Mouse (Mus musculus) MEL (cell line): Measurements from ENCODE around the gene Fchsd2. TPM values are rescaled to one million over a fixed set of nuclear protein-coding genes. Genes with fewer than 3 reads are reported as not detected.

Experiments used
- DNase-seq: peaks from one replicate; pipeline ENCODE4 v3.0.0; 2011; ENCODE audit warnings: low read depth, low spot score
- H3K27ac ChIP-seq: 2 replicates; pipeline ENCODE4 v1.5.1; 2012; ENCODE audit warnings: low read depth, mild to moderate bottlenecking, control low read depth, low read length, moderate library complexity; ENCODE audit not compliant: control insufficient read depth
- H3K27me3 ChIP-seq, 2 experiments: fragments of 150-350 bp in 1 of 2; sonication (generic) in 1 of 2; 2 replicates each; pipeline ENCODE4 v1.6.1; 2012; ENCODE audit warnings: low read length in 2 of 2, mild to moderate bottlenecking in 2 of 2, improper control_type of control experiment in 1 of 2, moderate library complexity in 1 of 2; ENCODE audit not compliant: insufficient read depth in 2 of 2, control insufficient read depth in 1 of 2
- H3K36me3 ChIP-seq, 2 experiments: 2 replicates each; pipeline ENCODE4 v1.6.1; 2012 to 2014; ENCODE audit warnings: low read length in 2 of 2, improper control_type of control experiment in 1 of 2, inconsistent platforms in 1 of 2, mild to moderate bottlenecking in 1 of 2; ENCODE audit not compliant: insufficient read depth in 2 of 2, control insufficient read depth in 1 of 2
- H3K4me1 ChIP-seq, 2 experiments: fragments of 150-350 bp in 1 of 2; sonication (generic) in 1 of 2; 2 replicates each; pipeline ENCODE4 v1.6.1; 2012; ENCODE audit warnings: low read length in 2 of 2, improper control_type of control experiment in 1 of 2, mild to moderate bottlenecking in 1 of 2; ENCODE audit not compliant: insufficient read depth in 2 of 2, control insufficient read depth in 1 of 2
- H3K4me3 ChIP-seq, 2 experiments: fragments of 150-350 bp in 1 of 2; sonication (generic) in 1 of 2; 2 replicates each; pipeline ENCODE4 v1.5.1; 2012; ENCODE audit warnings: low read depth in 2 of 2, low read length in 2 of 2, mild to moderate bottlenecking in 2 of 2, moderate library complexity in 2 of 2, control low read depth in 1 of 2, improper control_type of control experiment in 1 of 2; ENCODE audit not compliant: control insufficient read depth in 1 of 2, insufficient read depth in 1 of 2
- H3K79me2 ChIP-seq: 2 replicates; pipeline ENCODE4 v1.6.1; 2012; ENCODE audit warnings: mild to moderate bottlenecking, low read length, moderate library complexity; ENCODE audit not compliant: control insufficient read depth, poor library complexity, insufficient read depth
- H3K9ac ChIP-seq: 2 replicates; pipeline ENCODE4 v1.6.1; 2012; ENCODE audit warnings: low read depth, mild to moderate bottlenecking, control low read depth, low read length, moderate library complexity; ENCODE audit not compliant: control insufficient read depth, poor library complexity, severe bottlenecking
- H3K9me3 ChIP-seq: fragments of 150-350 bp; sonication (generic); replicated peaks from 2 replicates; pipeline ENCODE4 v1.6.1; 2012; ENCODE audit warnings: mild to moderate bottlenecking, low read length, improper control_type of control experiment, moderate library complexity; ENCODE audit not compliant: insufficient read depth
- BHLHE40 ChIP-seq: IDR thresholded peaks from 2 replicates; pipeline ENCODE4 v1.6.1; 2012; ENCODE audit warnings: low read depth, mild to moderate bottlenecking, inconsistent platforms, low read length, improper control_type of control experiment, borderline replicate concordance
- E2F4 ChIP-seq: IDR thresholded peaks from 2 replicates; pipeline ENCODE4 v1.6.1; 2011; ENCODE audit warnings: low read depth, low read length, improper control_type of control experiment, borderline replicate concordance
- GATA1 ChIP-seq: IDR thresholded peaks from 2 replicates; pipeline ENCODE4 v1.6.1; 2011; ENCODE audit warnings: low read depth, low read length, improper control_type of control experiment
- HCFC1 ChIP-seq: IDR thresholded peaks from 2 replicates; pipeline ENCODE4 v1.6.1; 2012; ENCODE audit warnings: low read depth, mild to moderate bottlenecking, inconsistent platforms, low read length, improper control_type of control experiment, moderate library complexity
- MAX ChIP-seq: IDR thresholded peaks from 2 replicates; pipeline ENCODE4 v1.6.1; 2011; ENCODE audit warnings: low read length, improper control_type of control experiment
- MXI1 ChIP-seq: IDR thresholded peaks from 2 replicates; pipeline ENCODE4 v1.6.1; 2011; ENCODE audit warnings: mild to moderate bottlenecking, low read depth, low read length, improper control_type of control experiment
- SMC3 ChIP-seq: IDR thresholded peaks from 2 replicates; pipeline ENCODE4 v1.6.1; 2011; ENCODE audit warnings: low read depth, low read length, improper control_type of control experiment
- TAL1 ChIP-seq: IDR thresholded peaks from 2 replicates; pipeline ENCODE4 v1.6.1; 2012; ENCODE audit warnings: mild to moderate bottlenecking, inconsistent platforms, low read length, moderate library complexity, mixed read lengths
- TCF12 ChIP-seq: IDR thresholded peaks from 2 replicates; pipeline ENCODE4 v1.6.1; 2014; ENCODE audit warnings: low read depth, mild to moderate bottlenecking, inconsistent platforms, low read length, improper control_type of control experiment, moderate library complexity
- UBTF ChIP-seq: IDR thresholded peaks from 2 replicates; pipeline ENCODE4 v1.6.1; 2012; ENCODE audit warnings: low read depth, mild to moderate bottlenecking, inconsistent platforms, low read length, improper control_type of control experiment, moderate library complexity, borderline replicate concordance; ENCODE audit not compliant: insufficient read depth
- USF2 ChIP-seq, 2 experiments: IDR thresholded peaks; 2 replicates each; pipeline ENCODE4 v1.6.1; 2011 to 2012; ENCODE audit warnings: improper control_type of control experiment in 2 of 2, low read length in 2 of 2, borderline replicate concordance in 1 of 2, inconsistent platforms in 1 of 2, low read depth in 1 of 2, mild to moderate bottlenecking in 1 of 2; ENCODE audit not compliant: insufficient read depth in 1 of 2
- ZC3H11A ChIP-seq: IDR thresholded peaks from 2 replicates; pipeline ENCODE4 v1.6.1; 2012; ENCODE audit warnings: low read depth, mild to moderate bottlenecking, inconsistent platforms, low read length, improper control_type of control experiment
- ZKSCAN1 ChIP-seq: IDR thresholded peaks from 2 replicates; pipeline ENCODE4 v1.6.1; 2012; ENCODE audit warnings: low read depth, mild to moderate bottlenecking, inconsistent platforms, low read length, improper control_type of control experiment, moderate library complexity
- ZMIZ1 ChIP-seq: IDR thresholded peaks from 2 replicates; pipeline ENCODE4 v1.6.1; 2012; ENCODE audit warnings: low read depth, mild to moderate bottlenecking, inconsistent platforms, low read length, improper control_type of control experiment, moderate library complexity
- polyA plus RNA-seq, 2 experiments: library from polyadenylated mRNA; stranded (reverse) in 1 of 2; unstranded in 1 of 2; fragments of >175 nt in 1 of 2; fragments of >200 nt in 1 of 2; gene quantifications; 2 replicates each; pipeline versions ENCODE4 v1.2.1 to v1.2.4; 2012; ENCODE audit warnings: low replicate concordance in 2 of 2, low read depth in 1 of 2; ENCODE audit not compliant: insufficient read length in 2 of 2, insufficient read depth in 1 of 2, missing spikeins in 1 of 2
- total RNA-seq: library from RNA; depleted of rRNA; stranded (reverse); fragments of 300-350 nt; gene quantifications from 2 replicates; pipeline ENCODE4 v1.2.3, GENCODE M21; 2012

The Fchsd2 gene
- total and polyA plus RNA-seq, 3 experiments = 3.9 to 6.3 TPM; not detected in 1

- peaks cover 0 to 4% of the 10 kb centered on the region in 2 experiments; a peak in 2 of 4 replicates for H3K36me3 ChIP-seq
- H3K4me3 ChIP-seq = no peak overlapping the region
- no peaks in the 10 kb centered on the region; a peak in 1 of 4 replicates for H3K27me3 ChIP-seq
- DNase-seq = no peak
- no peak overlapping the region for H3K9ac ChIP-seq
- no peaks in the 10 kb centered on the region for H3K79me2 ChIP-seq
- H3K27ac ChIP-seq = no peak overlapping the region
- TF ChIP-seq MAX (no peak), SMC3 (no peak)
- H3K4me1 ChIP-seq = peaks cover 0 to 3% of the 10 kb centered on the region in 2 experiments; a peak in 1 of 4 replicates
- no peaks in the 10 kb centered on the region for H3K9me3 ChIP-seq
Measured at GRCm38 (mm10) chr7:101093231-101093630, 568 bp downstream of the Fchsd2 start.

GRCm38 (mm10) chr7:101094746-101095145, 2.1 kb downstream of the Fchsd2 start:
- TF ChIP-seq TCF12 (no peak), TAL1 (no peak), ZC3H11A (no peak), BHLHE40 (no peak), USF2 (IDR thresholded peaks at IDR 0.05; ENCODE audit: borderline replicate concordance in 1 of 2, insufficient read depth in 1 of 2, low read depth in 1 of 2, low read length in 2 of 2) (no peak), E2F4 (no peak)
- no peak for DNase-seq
- no peak overlapping the region for H3K4me3 ChIP-seq
- no peaks in the 10 kb centered on the region for H3K79me2 ChIP-seq
- no peak overlapping the region for H3K27ac ChIP-seq
- peaks cover 0 to 3% of the 10 kb centered on the region in 2 experiments; a peak in 1 of 4 replicates for H3K4me1 ChIP-seq
- no peak overlapping the region for H3K9ac ChIP-seq
- peaks cover 0 to 4% of the 10 kb centered on the region in 2 experiments; a peak in 1 of 4 replicates for H3K36me3 ChIP-seq
- H3K27me3 ChIP-seq = peaks cover 0 to under 1% of the 10 kb centered on the region in 2 experiments; a peak in 1 of 4 replicates
- no peaks in the 10 kb centered on the region for H3K9me3 ChIP-seq

DNA sequence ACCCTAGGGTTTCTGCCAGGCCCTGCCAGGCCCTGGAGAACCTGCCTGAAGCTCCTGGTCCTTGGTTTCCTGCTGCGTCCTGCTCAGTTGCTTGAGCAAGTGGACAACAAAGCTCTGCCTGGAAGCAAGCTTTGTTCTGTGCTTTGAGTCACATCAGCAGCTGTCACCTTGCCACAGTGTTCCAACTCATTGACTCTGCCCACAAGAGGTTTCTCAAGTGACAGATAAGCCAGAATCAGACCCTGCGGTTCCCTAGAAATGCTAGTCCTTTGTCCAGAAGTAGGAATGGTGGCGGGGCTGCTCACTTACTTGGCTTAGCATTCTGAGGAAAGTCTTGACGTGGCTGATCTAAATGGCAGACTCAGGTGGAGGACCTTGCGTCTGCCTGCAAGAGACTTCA, 2.9 kb downstream of the Fchsd2 start:
- no peaks in the 10 kb centered on the region; a peak in 1 of 4 replicates for H3K4me1 ChIP-seq
- DNase-seq = no peak
- TF ChIP-seq ZMIZ1 (no peak), ZC3H11A (no peak), GATA1 (no peak), ZKSCAN1 (no peak), UBTF (no peak), HCFC1 (no peak), MXI1 (no peak)
- TF ChIP-seq, all 39 proteins: peak for 0

More for the DNA sequence above, 2.9 kb downstream of the Fchsd2 start:
- no peak overlapping the region for H3K9ac ChIP-seq
- no peak overlapping the region for H3K27ac ChIP-seq
- H3K79me2 ChIP-seq = no peaks in the 10 kb centered on the region
- H3K9me3 ChIP-seq = no peaks in the 10 kb centered on the region
- no peak overlapping the region for H3K4me3 ChIP-seq
- H3K27me3 ChIP-seq = peaks cover 0 to 1% of the 10 kb centered on the region in 2 experiments; a peak in 1 of 4 replicates
- no peaks in the 10 kb centered on the region for H3K36me3 ChIP-seq
